Mouse (Mus musculus): ENCODE data around the gene Sgsm1. TPM values are rescaled to one million over a fixed set of nuclear protein-coding genes. Genes with fewer than 3 reads are reported as not detected.

Gene Sgsm1
- total RNA-seq, 1 experiment, result 7.1 TPM

DNA sequence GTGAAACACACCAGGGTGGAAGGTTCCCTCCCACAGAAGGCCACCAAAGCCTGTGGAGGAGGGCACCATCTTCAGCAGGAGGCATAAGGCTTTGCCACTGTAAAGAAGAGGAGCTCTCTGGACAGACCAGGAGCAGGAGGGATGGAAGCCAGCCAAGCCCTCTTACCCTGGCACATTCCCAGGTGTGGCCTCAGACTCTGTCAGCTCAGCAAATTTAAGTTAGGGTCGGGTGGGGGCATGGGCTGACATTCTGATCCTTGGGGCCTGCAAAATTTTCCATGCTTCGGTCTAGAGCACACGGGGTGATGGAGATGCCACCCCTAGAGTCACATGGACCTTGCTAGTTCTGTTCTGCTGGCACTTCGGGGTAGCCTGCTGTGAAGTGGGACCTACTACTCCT, 17.1 kb downstream of the Sgsm1 start:
- no peak for TF ChIP-seq ZC3H11A (IDR thresholded peaks at IDR 0.05; ENCODE audit: borderline replicate concordance, low read depth, low read length)
- no peak for TF ChIP-seq ZNF384 (IDR thresholded peaks at IDR 0.05; ENCODE audit: low read depth, low read length)
- TF ChIP-seq CHD2 (IDR thresholded peaks at IDR 0.05; ENCODE audit: low read depth, low read length), result no peak
- TF ChIP-seq MAFK (IDR thresholded peaks at IDR 0.05; ENCODE audit: insufficient read depth, low read depth, low read length), result no peak
- TF ChIP-seq HCFC1 (IDR thresholded peaks at IDR 0.05; ENCODE audit: borderline replicate concordance, insufficient read depth, low read length), result no peak

GRCm38 (mm10) chr5:113292832-113293231, 17.8 kb downstream of the Sgsm1 start:
- Histone ChIP-seq H3K36me3 (ENCODE audit: control insufficient read depth, insufficient read depth, low read length, poor library complexity, severe bottlenecking) (no peaks in the 10 kb centered on the region), H3K4me3 (ENCODE audit: insufficient read depth in 1 of 2, low read depth in 1 of 2, low read length in 2 of 2, poor library complexity in 1 of 2, severe bottlenecking in 1 of 2) (no peak overlapping the region), H3K27ac (ENCODE audit: insufficient read depth, low read depth, low read length, poor library complexity, severe bottlenecking) (no peak overlapping the region), H3K9me3 (ENCODE audit: control insufficient read depth, insufficient read depth, low read depth, low read length) (no peaks in the 10 kb centered on the region), H3K4me1 (ENCODE audit: control insufficient read depth in 2 of 2, insufficient read depth in 2 of 2, low read length in 2 of 2, poor library complexity in 1 of 2) (peaks cover 0 to 10% of the 10 kb centered on the region in 2 experiments; a peak in 2 of 4 replicates), H3K9ac (ENCODE audit: insufficient read depth, low read depth, low read length, poor library complexity, severe bottlenecking) (no peak overlapping the region)
- in situ Hi-C loops (cut with MboI; ENCODE audit: low sequenced_read_pairs in 2 of 2, unreplicated experiment in 2 of 2), result no loop called here
- DNase-seq (ENCODE audit: low read depth, low spot score), result no peak
- no peak for TF ChIP-seq ZNF384 (IDR thresholded peaks at IDR 0.05; ENCODE audit: low read depth, low read length)
- no peak for TF ChIP-seq CHD2 (IDR thresholded peaks at IDR 0.05; ENCODE audit: low read depth, low read length)
- TF ChIP-seq MAFK (IDR thresholded peaks at IDR 0.05; ENCODE audit: insufficient read depth, low read depth, low read length), result no peak
- no peak for TF ChIP-seq HCFC1 (IDR thresholded peaks at IDR 0.05; ENCODE audit: borderline replicate concordance, insufficient read depth, low read length)
- TF ChIP-seq ZC3H11A (IDR thresholded peaks at IDR 0.05; ENCODE audit: borderline replicate concordance, low read depth, low read length), result no peak

More for the DNA sequence above, 17.1 kb downstream of the Sgsm1 start:
- Histone ChIP-seq H3K36me3 (ENCODE audit: control insufficient read depth, insufficient read depth, low read length, poor library complexity, severe bottlenecking) (no peaks in the 10 kb centered on the region), H3K9ac (ENCODE audit: insufficient read depth, low read depth, low read length, poor library complexity, severe bottlenecking) (no peak overlapping the region), H3K4me1 (ENCODE audit: control insufficient read depth in 2 of 2, insufficient read depth in 2 of 2, low read length in 2 of 2, poor library complexity in 1 of 2) (peaks cover 2 to 9% of the 10 kb centered on the region in 2 experiments; a peak in 3 of 4 replicates), H3K27ac (ENCODE audit: insufficient read depth, low read depth, low read length, poor library complexity, severe bottlenecking) (no peak overlapping the region), H3K9me3 (ENCODE audit: control insufficient read depth, insufficient read depth, low read depth, low read length) (no peaks in the 10 kb centered on the region), H3K4me3 (ENCODE audit: insufficient read depth in 1 of 2, low read depth in 1 of 2, low read length in 2 of 2, poor library complexity in 1 of 2, severe bottlenecking in 1 of 2) (no peak overlapping the region)
- in situ Hi-C loops (cut with MboI; ENCODE audit: low sequenced_read_pairs in 2 of 2, unreplicated experiment in 2 of 2), result no loop called here
- no peak for DNase-seq (ENCODE audit: low read depth, low spot score)

- TF ChIP-seq HCFC1 (IDR thresholded peaks at IDR 0.05; ENCODE audit: borderline replicate concordance, insufficient read depth, low read length) (no peak), ZC3H11A (IDR thresholded peaks at IDR 0.05; ENCODE audit: borderline replicate concordance, low read depth, low read length) (no peak), MAFK (IDR thresholded peaks at IDR 0.05; ENCODE audit: insufficient read depth, low read depth, low read length) (no peak), CHD2 (IDR thresholded peaks at IDR 0.05; ENCODE audit: low read depth, low read length) (no peak), ZNF384 (IDR thresholded peaks at IDR 0.05; ENCODE audit: low read depth, low read length) (no peak)
- H3K9me3 ChIP-seq (ENCODE audit: control insufficient read depth, insufficient read depth, low read depth, low read length), result no peaks in the 10 kb centered on the region
- no peak overlapping the region for H3K4me3 ChIP-seq (ENCODE audit: insufficient read depth in 1 of 2, low read depth in 1 of 2, low read length in 2 of 2, poor library complexity in 1 of 2, severe bottlenecking in 1 of 2)
- in situ Hi-C loops (cut with MboI; ENCODE audit: low sequenced_read_pairs in 2 of 2, unreplicated experiment in 2 of 2), result no loop called here
- no peak overlapping the region for H3K27ac ChIP-seq (ENCODE audit: insufficient read depth, low read depth, low read length, poor library complexity, severe bottlenecking)
- no peak overlapping the region for H3K9ac ChIP-seq (ENCODE audit: insufficient read depth, low read depth, low read length, poor library complexity, severe bottlenecking)
- no peak for DNase-seq (ENCODE audit: low read depth, low spot score)
- peaks cover 0 to 15% of the 10 kb centered on the region in 2 experiments; a peak in 1 of 4 replicates for H3K4me1 ChIP-seq (ENCODE audit: control insufficient read depth in 2 of 2, insufficient read depth in 2 of 2, low read length in 2 of 2, poor library complexity in 1 of 2)
- H3K36me3 ChIP-seq (ENCODE audit: control insufficient read depth, insufficient read depth, low read length, poor library complexity, severe bottlenecking), result no peaks in the 10 kb centered on the region
These were observed 18.4 kb downstream of the Sgsm1 start for GRCm38 (mm10) chr5:113292179-113292578.

GRCm38 (mm10) chr5:113291125-113291524, 19.5 kb downstream of the Sgsm1 start:
- Histone ChIP-seq H3K27ac (ENCODE audit: insufficient read depth, low read depth, low read length, poor library complexity, severe bottlenecking) (no peak overlapping the region), H3K9me3 (ENCODE audit: control insufficient read depth, insufficient read depth, low read depth, low read length) (no peaks in the 10 kb centered on the region), H3K36me3 (ENCODE audit: control insufficient read depth, insufficient read depth, low read length, poor library complexity, severe bottlenecking) (no peaks in the 10 kb centered on the region), H3K4me3 (ENCODE audit: insufficient read depth in 1 of 2, low read depth in 1 of 2, low read length in 2 of 2, poor library complexity in 1 of 2, severe bottlenecking in 1 of 2) (no peak overlapping the region), H3K4me1 (ENCODE audit: control insufficient read depth in 2 of 2, insufficient read depth in 2 of 2, low read length in 2 of 2, poor library complexity in 1 of 2) (peaks cover 0 to 19% of the 10 kb centered on the region in 2 experiments; a peak in 1 of 4 replicates), H3K9ac (ENCODE audit: insufficient read depth, low read depth, low read length, poor library complexity, severe bottlenecking) (no peak overlapping the region)
- DNase-seq (ENCODE audit: low read depth, low spot score), result no peak
- no peak for TF ChIP-seq HCFC1 (IDR thresholded peaks at IDR 0.05; ENCODE audit: borderline replicate concordance, insufficient read depth, low read length)
- no peak for TF ChIP-seq ZC3H11A (IDR thresholded peaks at IDR 0.05; ENCODE audit: borderline replicate concordance, low read depth, low read length)
- no peak for TF ChIP-seq CHD2 (IDR thresholded peaks at IDR 0.05; ENCODE audit: low read depth, low read length)
- TF ChIP-seq MAFK (IDR thresholded peaks at IDR 0.05; ENCODE audit: insufficient read depth, low read depth, low read length), result no peak
- TF ChIP-seq ZNF384 (IDR thresholded peaks at IDR 0.05; ENCODE audit: low read depth, low read length), result no peak
- in situ Hi-C loops (cut with MboI; ENCODE audit: low sequenced_read_pairs in 2 of 2, unreplicated experiment in 2 of 2), result no loop called here

Data from ES-E14 (cell line).